Mouse (Mus musculus) MN1 (cell line): Measurements from ENCODE around the gene Tomm6.
"Not testable (repeated sequence)": the region's sequence is repeated elsewhere in the genome, so short reads cannot be mapped to it uniquely, and the experiment has no call there.

Experiments used
- DNase-seq: peaks from one replicate; pipeline ENCODE4 v3.0.0-alpha.2; 2016; ENCODE audit warnings: low spot score

Tomm6 gene

DNA sequence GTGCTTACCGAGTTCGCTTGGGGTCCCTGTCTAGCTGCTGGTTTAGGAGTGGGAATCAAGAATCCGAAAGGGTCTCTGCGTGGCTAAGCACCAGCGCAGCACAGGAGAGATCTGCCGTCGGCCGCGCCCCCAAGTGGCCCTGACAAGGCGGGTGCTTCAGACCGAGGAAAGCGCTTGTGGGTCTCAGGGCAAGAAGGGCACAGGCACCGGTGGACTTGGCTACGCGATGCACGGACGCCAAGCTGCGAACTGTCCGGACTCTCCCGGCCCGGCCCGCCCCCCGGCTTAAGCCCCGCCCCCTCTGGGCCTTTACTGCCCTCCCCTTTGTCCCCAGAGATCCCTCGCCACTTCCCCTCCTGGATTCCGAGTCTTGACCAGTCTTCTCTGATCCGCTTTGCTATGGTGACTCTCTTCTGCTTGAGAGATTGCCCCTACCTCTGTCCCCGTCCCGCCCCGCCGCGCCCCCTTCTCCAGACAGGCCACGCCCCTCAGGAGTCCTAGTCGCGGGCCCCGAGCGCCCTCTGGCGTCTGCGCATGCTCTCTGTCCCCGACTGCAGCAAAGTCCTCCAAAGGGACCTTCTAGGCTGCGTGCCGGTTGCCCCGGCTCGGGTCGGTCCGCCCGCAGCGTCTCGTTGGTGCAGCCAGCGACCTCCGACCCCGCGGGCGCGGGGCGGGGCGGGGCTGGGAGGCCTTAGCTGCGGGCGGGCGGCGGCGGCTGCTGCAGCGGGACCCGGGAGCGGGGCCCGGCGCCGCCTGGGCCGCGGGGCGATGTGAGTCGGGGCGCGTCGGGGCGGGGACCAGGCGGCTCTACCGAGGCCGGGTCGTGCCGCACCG is 6.5 kb upstream of the Tomm6 start, which contains the start of gene Prickle4:
Prickle4 (minus strand) TSS at position 234 of the 834 bp plus-strand sequence.
- peak; percentile 99 for DNase-seq

DNA sequence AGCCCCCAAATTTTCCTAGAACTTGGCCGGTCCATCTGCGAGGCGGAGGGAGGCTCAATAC is 6.1 kb upstream of the Tomm6 start, which contains the start of gene Gm21981:
Gm21981 (minus strand) TSS at position 14 of the 61 bp plus-strand sequence.
- no peak for DNase-seq

DNA sequence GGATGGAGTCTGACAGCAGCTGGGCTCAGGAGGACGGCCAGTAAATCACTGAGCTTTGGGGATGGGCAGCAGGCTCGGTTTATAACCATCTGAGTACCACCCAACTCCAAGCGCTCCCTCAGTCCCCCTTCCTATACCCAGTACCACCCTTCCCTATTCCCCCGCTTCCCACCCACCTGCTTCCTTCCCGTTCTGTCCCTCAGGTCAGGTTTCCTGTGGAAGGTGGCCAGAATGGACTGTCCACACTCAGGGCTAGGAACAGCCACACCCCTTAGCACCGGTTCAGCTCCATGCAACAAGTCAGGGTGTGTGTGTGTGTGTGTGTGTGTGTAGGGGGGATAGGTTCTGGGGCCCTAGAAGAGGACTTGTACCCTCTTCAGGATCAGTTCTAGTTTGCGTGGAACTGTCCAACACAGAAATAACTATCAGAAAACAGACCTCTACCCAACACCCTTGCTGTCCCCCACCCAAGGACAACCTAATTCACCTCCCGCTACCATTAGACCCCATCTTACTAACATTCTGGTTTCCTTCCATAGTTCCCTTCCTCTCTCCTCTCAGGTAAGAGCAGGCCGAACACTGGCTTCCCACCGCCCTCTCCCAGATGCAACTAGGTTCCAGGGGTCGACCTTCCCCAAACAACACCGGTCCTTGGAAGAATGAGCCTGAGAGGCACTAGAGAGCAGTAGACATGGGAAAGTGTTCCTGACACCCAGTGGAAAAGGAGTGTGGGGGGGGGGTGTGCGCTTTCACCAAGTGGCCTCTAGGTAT is 5.7 kb upstream of the Tomm6 start:
- no peak for DNase-seq

DNA sequence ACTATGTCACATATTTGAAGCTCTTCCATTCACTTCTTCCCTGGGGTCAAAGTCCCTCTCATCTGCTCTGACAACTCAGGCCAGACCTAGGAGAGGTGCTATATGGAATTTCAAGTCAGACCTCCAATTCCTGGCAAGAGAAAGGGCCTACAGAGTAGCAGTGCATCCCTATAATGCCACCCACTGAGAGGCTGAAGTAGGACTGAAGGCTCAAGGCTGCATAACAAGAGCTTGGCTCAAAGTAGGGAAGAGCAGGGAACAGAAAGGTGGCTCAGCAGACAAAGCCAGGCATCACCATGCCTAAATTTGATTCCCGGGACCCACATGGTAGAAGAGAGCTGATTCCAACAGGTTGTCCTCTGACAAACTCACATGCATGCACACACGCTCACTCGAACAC is 3.5 kb upstream of the Tomm6 start:
- no peak for DNase-seq

- DNase-seq, result no peak
Observed at GRCm38 (mm10) chr17:47689894-47690293, 1.7 kb upstream of the Tomm6 start.

GRCm38 (mm10) chr17:47688608-47689575 is 706 bp upstream of the Tomm6 start, which contains the start of gene Frs3:
Gene Frs3, plus strand, starts transcription at chr17:47689030.
- DNase-seq, result peak; percentile 46

DNA sequence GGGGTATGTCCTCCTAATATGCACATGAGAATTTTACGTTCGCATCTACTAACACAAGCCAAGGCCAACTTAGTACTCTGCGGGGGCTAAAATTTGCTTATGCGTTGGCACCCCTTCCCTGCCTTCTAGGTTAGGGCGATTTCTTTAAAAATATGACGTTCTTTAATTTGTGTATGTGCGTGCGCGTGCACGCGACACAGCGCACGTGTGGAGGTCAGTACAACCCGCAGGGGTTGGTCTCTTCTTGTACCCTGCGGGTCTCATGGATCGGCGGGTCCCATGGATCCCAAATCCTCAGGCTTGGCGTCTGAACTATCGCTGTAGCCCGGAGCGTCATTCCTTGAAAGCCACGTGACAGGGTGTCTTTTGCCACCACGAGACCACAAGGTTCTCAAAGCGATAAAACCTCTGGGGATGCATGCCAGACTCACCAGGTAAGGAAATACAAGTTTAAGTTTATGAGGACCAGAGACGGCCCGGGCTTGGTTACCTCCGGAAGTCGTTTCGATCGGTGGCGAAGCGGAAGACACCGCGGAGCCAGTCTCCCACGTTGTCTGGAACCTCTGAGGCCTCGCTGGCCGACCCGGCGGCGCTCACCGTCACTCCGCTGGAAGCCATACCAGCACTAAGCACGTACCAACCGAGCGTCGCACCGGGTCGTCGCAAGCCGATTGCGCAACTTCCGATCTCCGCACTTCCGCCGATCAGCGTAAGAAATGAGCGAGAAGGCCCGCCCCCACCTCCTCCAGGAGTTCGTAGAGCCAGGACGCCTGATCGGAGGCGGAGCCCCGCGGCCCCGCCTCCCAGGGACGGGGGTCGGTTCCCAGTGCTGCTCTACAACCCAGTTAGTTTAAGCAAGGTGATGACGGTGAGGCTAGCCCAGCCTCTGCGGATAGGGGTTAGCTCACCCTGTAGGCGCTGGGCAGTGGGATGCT is 510 bp downstream of the Tomm6 start:
- peak; percentile 98 for DNase-seq

DNA sequence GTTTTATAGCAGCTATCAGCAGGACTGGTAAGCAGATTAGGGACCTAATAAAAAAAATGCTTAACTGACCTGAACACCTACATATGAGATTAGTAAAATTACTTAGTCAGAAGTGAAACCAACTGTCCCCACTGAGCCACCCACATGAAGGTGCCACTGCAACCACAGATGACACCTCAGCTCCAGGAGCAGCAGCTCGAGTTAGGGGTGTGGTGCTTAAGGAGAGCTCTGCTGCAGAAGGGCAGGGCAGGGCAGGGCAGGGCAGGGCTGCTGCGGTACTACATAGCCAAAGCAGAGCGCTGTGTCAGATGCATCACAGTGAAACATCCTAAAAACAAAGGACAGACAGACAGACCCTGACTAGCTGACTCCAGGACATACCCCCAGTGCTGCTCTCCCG is 5.3 kb downstream of the Tomm6 start:
- no peak for DNase-seq

- DNase-seq, result no peak
Observed at GRCm38 (mm10) chr17:47678702-47679101, 9.5 kb downstream of the Tomm6 start.

DNA sequence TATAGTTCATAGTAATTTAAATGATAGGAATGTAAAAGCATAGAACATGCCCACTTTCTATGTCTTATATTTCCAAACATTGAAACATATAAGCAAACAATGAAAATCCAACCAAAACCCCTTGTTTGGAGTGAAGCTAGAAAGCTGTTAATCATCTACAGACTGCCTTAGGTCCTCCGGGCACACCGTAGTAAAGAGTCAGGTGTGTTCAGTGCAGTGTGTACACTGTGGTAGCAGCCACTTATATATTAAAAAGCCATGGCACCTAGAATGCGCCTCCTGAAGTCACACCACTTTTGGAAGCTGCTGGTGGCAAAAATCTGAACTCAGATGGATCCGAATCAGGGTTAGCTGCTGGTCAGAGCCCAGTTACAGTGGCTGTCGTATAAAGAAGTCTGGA is 9.9 kb downstream of the Tomm6 start:
- no peak for DNase-seq

GRCm38 (mm10) chr17:47676581-47676980 is 11.6 kb downstream of the Tomm6 start:
- peak; percentile 86 for DNase-seq

DNA sequence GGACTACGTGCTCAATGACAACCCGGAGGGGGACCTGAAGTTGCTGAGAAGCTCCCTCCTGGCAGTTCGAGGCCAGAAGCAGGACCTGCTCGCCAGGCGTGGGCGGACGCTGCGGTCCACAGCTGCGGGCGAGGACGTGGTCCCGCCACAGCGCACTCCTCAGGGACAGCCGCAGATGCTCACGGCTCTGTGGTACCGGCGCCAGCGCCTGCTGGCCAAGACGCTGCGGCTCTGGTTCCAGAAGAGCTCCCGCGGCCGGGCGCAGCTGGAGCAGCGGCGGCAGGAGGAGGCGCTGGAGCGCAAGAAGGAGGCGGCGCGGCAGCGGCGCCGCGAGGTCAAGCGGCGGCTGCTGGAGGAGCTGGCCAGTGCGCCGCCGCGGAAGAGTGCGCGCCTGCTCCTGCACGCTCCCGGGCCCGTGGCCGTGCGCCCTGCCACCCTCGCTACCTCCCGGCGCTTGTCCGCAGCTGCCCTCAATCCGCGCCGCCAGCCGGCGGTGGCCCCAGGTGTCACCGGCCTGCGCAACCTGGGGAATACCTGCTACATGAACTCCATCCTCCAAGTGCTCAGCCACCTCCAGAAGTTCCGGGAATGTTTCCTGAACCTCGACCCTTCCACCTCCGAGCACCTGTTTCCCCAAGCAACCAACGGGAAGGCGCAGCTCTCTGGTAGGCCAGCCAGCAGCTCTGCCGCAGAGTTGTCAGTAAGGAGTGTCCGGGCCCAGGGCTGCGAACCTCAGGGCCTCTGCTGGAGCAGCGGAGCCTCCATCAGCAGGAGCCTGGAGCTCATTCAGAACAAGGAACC is 15.7 kb downstream of the Tomm6 start:
- no peak for DNase-seq

GRCm38 (mm10) chr17:47671988-47672310 is 16.2 kb downstream of the Tomm6 start:
- no peak for DNase-seq

DNA sequence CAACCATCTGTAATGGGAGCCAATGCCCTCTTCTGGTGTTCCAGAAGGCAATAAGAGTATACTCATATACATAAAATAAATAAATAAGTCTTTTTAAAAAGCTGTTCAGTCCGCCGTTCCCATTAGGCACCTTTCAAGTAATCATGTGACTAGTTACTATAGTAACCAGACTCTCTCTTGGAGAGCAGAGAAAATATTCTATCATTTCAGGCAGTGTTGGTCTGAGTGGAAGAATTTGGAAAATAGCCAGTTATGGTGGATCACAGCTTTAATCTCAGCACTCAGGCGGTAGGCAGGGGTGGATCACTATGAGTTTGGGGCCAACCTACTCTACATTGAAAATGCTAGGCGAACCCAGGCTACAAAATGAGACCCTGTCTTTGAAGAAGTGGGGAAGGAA is 19.0 kb downstream of the Tomm6 start:
- no peak for DNase-seq

- DNase-seq, result no peak
Observed at GRCm38 (mm10) chr17:47664474-47664873, 23.7 kb downstream of the Tomm6 start.

GRCm38 (mm10) chr17:47663009-47663713 is 25.0 kb downstream of the Tomm6 start:
- no peak for DNase-seq

DNA sequence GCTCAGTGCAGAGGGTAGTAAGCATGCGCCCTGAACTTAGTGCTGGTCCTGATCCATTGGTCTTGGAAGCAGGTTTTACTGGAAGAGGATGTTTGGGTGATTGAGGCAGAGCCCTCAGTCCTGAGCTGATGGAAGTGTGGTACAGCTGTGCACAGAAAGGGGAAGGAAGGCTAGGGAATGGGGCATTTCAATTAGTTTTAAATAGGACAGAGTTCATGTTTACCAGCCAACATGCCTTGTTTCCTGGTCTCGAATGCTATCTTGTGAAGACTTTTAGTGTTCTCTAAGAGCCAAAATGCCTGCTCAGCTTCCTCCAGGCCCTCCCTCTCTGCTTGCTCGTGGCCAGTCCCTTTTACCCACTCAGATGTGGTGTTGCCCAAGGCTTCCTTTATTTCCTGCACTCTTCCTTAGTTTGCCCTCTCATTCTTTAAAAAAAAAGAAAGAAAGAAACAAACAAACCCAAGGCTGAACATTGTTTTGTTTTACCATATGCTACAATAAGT is 29.4 kb downstream of the Tomm6 start:
- DNase-seq, result no peak

DNA sequence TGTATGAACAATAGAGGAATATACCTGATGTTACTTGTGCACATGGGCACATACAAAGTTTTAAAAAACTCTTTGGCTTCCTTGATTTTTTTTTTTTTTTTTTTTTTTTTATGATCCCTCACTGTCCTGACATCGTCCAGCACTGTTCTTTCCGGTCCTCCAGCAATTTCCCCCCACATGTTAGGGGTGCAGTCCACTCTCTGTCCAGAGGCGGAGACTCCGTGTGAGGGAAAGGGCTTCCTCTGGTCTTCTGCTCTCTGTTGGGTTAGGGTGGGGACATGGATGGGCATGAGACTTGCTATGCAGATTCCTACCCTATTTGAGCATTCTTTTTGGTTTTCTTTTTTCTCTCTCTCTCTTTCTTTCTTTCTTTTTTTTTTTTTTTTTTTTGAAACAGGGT is 30.3 kb downstream of the Tomm6 start:
- no peak for DNase-seq

GRCm38 (mm10) chr17:47655697-47656096 is 32.5 kb downstream of the Tomm6 start:
- DNase-seq, result no peak

GRCm38 (mm10) chr17:47654346-47654745 is 33.8 kb downstream of the Tomm6 start:
- not testable (repeated sequence) for DNase-seq
